Mouse (Mus musculus) CH12.LX (cell line): Measurements from ENCODE around the gene Pak2. TPM values are rescaled to one million over a fixed set of nuclear protein-coding genes. Genes with fewer than 3 reads are reported as not detected.

Experiments used
- DNase-seq: peaks from one replicate; pipeline ENCODE4 v3.0.0-alpha.2; 2013; ENCODE audit errors: extremely low read depth
- H3K27ac ChIP-seq: 2 replicates; pipeline ENCODE4 v1.5.1; 2012; ENCODE audit warnings: low read depth, mild to moderate bottlenecking, control low read depth, moderate library complexity; ENCODE audit not compliant: insufficient read depth
- H3K27me3 ChIP-seq: replicated peaks from 2 replicates; pipeline ENCODE3; 2012; ENCODE audit warnings: inconsistent platforms
- H3K36me3 ChIP-seq, 2 experiments: replicated peaks in 1 of 2; 2 replicates each; pipeline versions ENCODE3 to v1.6.1; 2012; ENCODE audit warnings: inconsistent platforms in 1 of 2, low read length in 1 of 2, mild to moderate bottlenecking in 1 of 2, mixed read lengths in 1 of 2, moderate library complexity in 1 of 2; ENCODE audit not compliant: control insufficient read depth in 1 of 2, insufficient read depth in 1 of 2
- H3K4me1 ChIP-seq, 2 experiments: 2 replicates each; pipeline ENCODE4 v1.6.1; 2012; ENCODE audit warnings: inconsistent platforms in 1 of 2, moderate library complexity in 1 of 2; ENCODE audit not compliant: insufficient read depth in 2 of 2, control insufficient read depth in 1 of 2
- H3K4me2 ChIP-seq: 2 replicates; pipeline ENCODE4 v1.6.1; 2012; ENCODE audit warnings: low read depth, mild to moderate bottlenecking, control low read depth; ENCODE audit not compliant: poor library complexity, insufficient read depth, severe bottlenecking
- H3K4me3 ChIP-seq, 3 experiments: fragments of 150-350 bp in 1 of 3; sonication (generic) in 1 of 3; replicated peaks in 1 of 3; 2 replicates each; pipeline versions ENCODE3 to v1.5.1; 2011 to 2012; ENCODE audit warnings: low read depth in 2 of 3, low read length in 2 of 3, mild to moderate bottlenecking in 2 of 3, moderate library complexity in 2 of 3, control low read depth in 1 of 3, improper control_type of control experiment in 1 of 3, inconsistent platforms in 1 of 3, mixed read lengths in 1 of 3; ENCODE audit not compliant: poor library complexity in 1 of 3
- H3K79me2 ChIP-seq: replicated peaks from 2 replicates; pipeline ENCODE4 v1.6.1; 2012; ENCODE audit warnings: mild to moderate bottlenecking, moderate library complexity; ENCODE audit not compliant: control insufficient read depth, poor library complexity, insufficient read depth, severe bottlenecking; ENCODE audit errors: extremely low read depth
- H3K9ac ChIP-seq: 2 replicates; pipeline ENCODE4 v1.6.1; 2012; ENCODE audit warnings: low read depth, mild to moderate bottlenecking, control low read depth, moderate library complexity; ENCODE audit not compliant: insufficient read depth
- H3K9me3 ChIP-seq: replicated peaks from 2 replicates; pipeline ENCODE3; 2012; ENCODE audit warnings: low read length, inconsistent platforms, mixed read lengths
- E2F4 ChIP-seq: IDR thresholded peaks from 2 replicates; pipeline ENCODE4 v1.6.1; 2011; ENCODE audit warnings: low read depth, low read length, improper control_type of control experiment; ENCODE audit not compliant: insufficient replicate concordance
- JUN ChIP-seq: IDR thresholded peaks from 2 replicates; pipeline ENCODE4 v1.6.1; 2011; ENCODE audit warnings: low read depth, mild to moderate bottlenecking, low read length, improper control_type of control experiment, moderate library complexity; ENCODE audit not compliant: insufficient read depth
- JUND ChIP-seq: conservative IDR thresholded peaks from 2 replicates; pipeline ENCODE4 v1.6.1; 2011; ENCODE audit warnings: low read depth, low read length, improper control_type of control experiment
- PAX5 ChIP-seq: IDR thresholded peaks from 2 replicates; pipeline ENCODE4 v1.6.1; 2012; ENCODE audit warnings: low read length, inconsistent platforms, mixed read lengths
- RAD21 ChIP-seq: IDR thresholded peaks from 2 replicates; pipeline ENCODE4 v1.6.1; 2011; ENCODE audit warnings: low read depth, mild to moderate bottlenecking, low read length, improper control_type of control experiment, moderate library complexity
- dilution Hi-C: fragments of 300-500 bp; cut with MboI; formaldehyde crosslinking; loops from 2 replicates; pipeline ENCODE4 v1.14.3; 2020; ENCODE audit warnings: low sequenced_read_pairs; ENCODE audit not compliant: extremely low pct_unique_long_range_greater_than_20kb, extremely low pct_ligation_motif_present
- in situ Hi-C: fragments of 300-500 bp; cut with MboI; formaldehyde crosslinking; loops from 3 replicates; pipeline ENCODE4 v1.14.3; 2019; ENCODE audit warnings: low sequenced_read_pairs, low pct_ligation_motif_present, low pct_unique_long_range_greater_than_20kb, mixed read lengths
- polyA plus RNA-seq: library from polyadenylated mRNA; unstranded; fragments of >175 nt; gene quantifications from 2 replicates; pipeline ENCODE4 v1.2.1, GENCODE M21; 2012; ENCODE audit warnings: low read depth; ENCODE audit not compliant: insufficient read length
- total RNA-seq, 2 experiments: library from RNA; depleted of rRNA; stranded (reverse); fragments of 300-350 nt in 1 of 2; fragments of >200 nt in 1 of 2; gene quantifications; 2 replicates each; pipeline ENCODE4 v1.2.3; 2012 to 2014

The Pak2 gene
- total and polyA plus RNA-seq, 3 experiments: 37.2 to 79.7 (median 73.1) TPM

DNA sequence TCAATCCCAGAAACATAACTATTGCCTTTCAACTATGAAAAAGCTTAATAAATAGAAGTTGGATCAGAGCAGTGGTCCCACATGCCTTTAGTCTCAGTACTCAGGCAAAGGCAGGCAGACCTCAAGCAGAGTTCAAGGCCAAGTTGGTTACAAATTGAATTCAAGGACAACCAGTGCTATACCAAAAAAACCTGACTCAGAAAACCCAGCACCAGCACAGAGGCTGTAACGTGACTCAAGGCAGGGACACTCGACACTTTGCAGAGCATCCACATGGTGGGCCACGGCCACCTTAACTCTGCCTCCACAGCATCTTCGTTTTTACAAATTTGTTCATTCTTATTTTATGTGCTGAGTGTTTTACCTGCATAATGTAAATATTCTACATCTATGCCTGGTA is 103.9 kb downstream of the Pak2 start:
- Histone ChIP-seq H3K4me1 (peaks cover 0 to 5% of the 10 kb centered on the region in 2 experiments; a peak in 1 of 4 replicates), H3K27ac (no peak overlapping the region), H3K4me3 (no peak overlapping the region), H3K27me3 (no peaks in the 10 kb centered on the region), H3K9me3 (no peaks in the 10 kb centered on the region), H3K9ac (no peak overlapping the region), H3K79me2 (no peaks in the 10 kb centered on the region; the same call in 1 of the 2 replicates), H3K4me2 (no peak overlapping the region), H3K36me3 (peaks cover 32 to 82% of the 10 kb centered on the region in 2 experiments)
- dilution Hi-C loops (no loop called here), in situ Hi-C loops (no loop called here)
- no peak for DNase-seq
- no peak for TF ChIP-seq RAD21
- TF ChIP-seq E2F4: no peak
- TF ChIP-seq JUN: no peak
- no peak for TF ChIP-seq PAX5
- TF ChIP-seq JUND: no peak

Other genes with a start within 250 kb of the Pak2 start
- gene Meltf, start 200.5 kb downstream of the Pak2 start, total RNA-seq (2012; rRNA removed): 0.04 TPM in 1 of 2 replicates, not detected in the other
- 0.05 and 0.09 TPM in 2 replicates for gene Meltf, start 200.5 kb downstream of the Pak2 start, total RNA-seq (2014; rRNA removed)
- gene Meltf, start 200.5 kb downstream of the Pak2 start, polyA plus RNA-seq: 0.07 and 0.10 TPM in 2 replicates
- 1.1 and 1.4 TPM in 2 replicates for gene Pigz, start 145.5 kb downstream of the Pak2 start, total RNA-seq (2012; rRNA removed)
- 2.8 and 2.9 TPM in 2 replicates for gene Pigz, start 145.5 kb downstream of the Pak2 start, total RNA-seq (2014; rRNA removed)
- gene Pigz, start 145.5 kb downstream of the Pak2 start, polyA plus RNA-seq: 6.4 and 7.1 TPM in 2 replicates
- gene 0610012G03Rik, start 130.8 kb downstream of the Pak2 start, total RNA-seq (2012; rRNA removed): 48.0 and 50.1 TPM in 2 replicates
- 33.0 and 38.0 TPM in 2 replicates for gene 0610012G03Rik, start 130.8 kb downstream of the Pak2 start, total RNA-seq (2014; rRNA removed)
- gene 0610012G03Rik, start 130.8 kb downstream of the Pak2 start, polyA plus RNA-seq: 23.3 and 29.4 TPM in 2 replicates
- gene Ncbp2, start 130.8 kb downstream of the Pak2 start, total RNA-seq (2012; rRNA removed): 85.9 and 102 TPM in 2 replicates
- 34.9 and 39.1 TPM in 2 replicates for gene Ncbp2, start 130.8 kb downstream of the Pak2 start, total RNA-seq (2014; rRNA removed)
- 178 and 250 TPM in 2 replicates for gene Ncbp2, start 130.8 kb downstream of the Pak2 start, polyA plus RNA-seq
- 19.3 and 22.1 TPM in 2 replicates for gene Senp5, start 76.1 kb downstream of the Pak2 start, total RNA-seq (2012; rRNA removed)
- 31.2 and 32.5 TPM in 2 replicates for gene Senp5, start 76.1 kb downstream of the Pak2 start, total RNA-seq (2014; rRNA removed)
- gene Senp5, start 76.1 kb downstream of the Pak2 start, polyA plus RNA-seq: 27.2 and 28.8 TPM in 2 replicates
- gene Pigx, start 20.4 kb upstream of the Pak2 start, total RNA-seq (2012; rRNA removed): 47.1 and 48.1 TPM in 2 replicates
- gene Pigx, start 20.4 kb upstream of the Pak2 start, total RNA-seq (2014; rRNA removed): 83.0 and 94.7 TPM in 2 replicates
- 46.4 and 48.1 TPM in 2 replicates for gene Pigx, start 20.4 kb upstream of the Pak2 start, polyA plus RNA-seq
- gene Cep19, start 20.5 kb upstream of the Pak2 start, total RNA-seq (2012; rRNA removed): 17.6 and 23.0 TPM in 2 replicates
- gene Cep19, start 20.5 kb upstream of the Pak2 start, total RNA-seq (2014; rRNA removed): 31.3 and 37.3 TPM in 2 replicates
- 29.4 and 34.9 TPM in 2 replicates for gene Cep19, start 20.5 kb upstream of the Pak2 start, polyA plus RNA-seq
- gene Nrros, start 86.3 kb upstream of the Pak2 start, total RNA-seq (2012; rRNA removed): 49.6 and 54.9 TPM in 2 replicates
- 55.1 and 64.3 TPM in 2 replicates for gene Nrros, start 86.3 kb upstream of the Pak2 start, total RNA-seq (2014; rRNA removed)
- gene Nrros, start 86.3 kb upstream of the Pak2 start, polyA plus RNA-seq: 52.2 and 71.0 TPM in 2 replicates
- not detected in 2 replicates for gene Bex6, start 100.5 kb upstream of the Pak2 start, total RNA-seq (2012; rRNA removed)
- gene Bex6, start 100.5 kb upstream of the Pak2 start, total RNA-seq (2014; rRNA removed): not detected in 2 replicates
- gene Bex6, start 100.5 kb upstream of the Pak2 start, polyA plus RNA-seq: not detected in 2 replicates
- 22.4 and 24.0 TPM in 2 replicates for gene Fbxo45, start 167.8 kb upstream of the Pak2 start, total RNA-seq (2012; rRNA removed)
- gene Fbxo45, start 167.8 kb upstream of the Pak2 start, total RNA-seq (2014; rRNA removed): 24.4 and 25.4 TPM in 2 replicates
- 20.0 and 21.4 TPM in 2 replicates for gene Fbxo45, start 167.8 kb upstream of the Pak2 start, polyA plus RNA-seq
- gene Wdr53, start 167.9 kb upstream of the Pak2 start, total RNA-seq (2012; rRNA removed): 22.7 and 26.1 TPM in 2 replicates
- 56.4 and 57.3 TPM in 2 replicates for gene Wdr53, start 167.9 kb upstream of the Pak2 start, total RNA-seq (2014; rRNA removed)
- 28.6 and 38.9 TPM in 2 replicates for gene Wdr53, start 167.9 kb upstream of the Pak2 start, polyA plus RNA-seq
- not detected in 2 replicates for gene Smco1, start 192.1 kb upstream of the Pak2 start, total RNA-seq (2012; rRNA removed)
- gene Smco1, start 192.1 kb upstream of the Pak2 start, total RNA-seq (2014; rRNA removed): not detected in 2 replicates
- not detected in 2 replicates for gene Smco1, start 192.1 kb upstream of the Pak2 start, polyA plus RNA-seq
- 22.2 and 23.9 TPM in 2 replicates for gene Rnf168, start 198.1 kb upstream of the Pak2 start, total RNA-seq (2012; rRNA removed)
- gene Rnf168, start 198.1 kb upstream of the Pak2 start, total RNA-seq (2014; rRNA removed): 37.9 and 40.7 TPM in 2 replicates
- 20.5 TPM in 2 replicates for gene Rnf168, start 198.1 kb upstream of the Pak2 start, polyA plus RNA-seq